Mouse (Mus musculus) small intestine, adult 2 months (tissue): ENCODE results near the gene Tatdn2. TPM values are rescaled to one million over a fixed set of nuclear protein-coding genes. Genes with fewer than 3 reads are reported as not detected.

ENCODE experiments used
- H3K27ac ChIP-seq: fragments of 200-500 bp; 2 replicates; pipeline ENCODE4 v1.5.1; 2012; ENCODE audit warnings: low read depth, low read length, control low read depth, inconsistent platforms; ENCODE audit not compliant: insufficient read depth
- H3K27me3 ChIP-seq: fragments of 200-500 bp; 2 replicates; pipeline ENCODE4 v1.6.1; 2012; ENCODE audit warnings: mild to moderate bottlenecking, moderate library complexity, low read length, inconsistent platforms; ENCODE audit not compliant: control insufficient read depth, insufficient read depth
- H3K36me3 ChIP-seq: fragments of 200-500 bp; 2 replicates; pipeline ENCODE4 v1.6.1; 2012; ENCODE audit warnings: mild to moderate bottlenecking, low read length, control low read depth, inconsistent platforms; ENCODE audit not compliant: control insufficient read depth, insufficient read depth
- H3K4me1 ChIP-seq: fragments of 200-500 bp; 2 replicates; pipeline ENCODE4 v1.6.1; 2012; ENCODE audit warnings: low read length, inconsistent platforms, mixed read lengths; ENCODE audit not compliant: control insufficient read depth, insufficient read depth, insufficient read length
- H3K4me3 ChIP-seq: fragments of 200-500 bp; 2 replicates; pipeline ENCODE4 v1.5.1; 2012; ENCODE audit warnings: low read depth, mild to moderate bottlenecking, control low read depth, inconsistent platforms, low read length, moderate library complexity
- CTCF ChIP-seq: fragments of 200-500 bp; IDR thresholded peaks from 2 replicates; pipeline ENCODE4 v1.5.1; 2012; ENCODE audit warnings: low read depth, mild to moderate bottlenecking, control low read depth, inconsistent platforms, low read length, moderate library complexity, mixed read lengths; ENCODE audit not compliant: insufficient replicate concordance, insufficient read length; ENCODE audit errors: extremely low read depth
- POLR2A ChIP-seq: fragments of 200-500 bp; IDR thresholded peaks from 2 replicates; pipeline ENCODE4 v1.6.1; 2012; ENCODE audit warnings: low read depth, mild to moderate bottlenecking, control low read depth, inconsistent platforms, low read length, moderate library complexity
- WGBS: fragments of 180-500 bp; shearing (Covaris S2); methylation state at CpG from one replicate; pipeline ENCODE4 v1.1.7; 2018; 5-methylcytosine and 5-hydroxymethylcytosine counted together
- polyA plus RNA-seq: library from polyadenylated mRNA; depleted of rRNA; stranded (reverse); fragments of >200 nt; gene quantifications from 2 replicates; pipeline ENCODE4 v1.2.3, GENCODE M21; 2012

Gene Tatdn2
- polyA plus RNA-seq, 1 experiment: 16.6 TPM

DNA sequence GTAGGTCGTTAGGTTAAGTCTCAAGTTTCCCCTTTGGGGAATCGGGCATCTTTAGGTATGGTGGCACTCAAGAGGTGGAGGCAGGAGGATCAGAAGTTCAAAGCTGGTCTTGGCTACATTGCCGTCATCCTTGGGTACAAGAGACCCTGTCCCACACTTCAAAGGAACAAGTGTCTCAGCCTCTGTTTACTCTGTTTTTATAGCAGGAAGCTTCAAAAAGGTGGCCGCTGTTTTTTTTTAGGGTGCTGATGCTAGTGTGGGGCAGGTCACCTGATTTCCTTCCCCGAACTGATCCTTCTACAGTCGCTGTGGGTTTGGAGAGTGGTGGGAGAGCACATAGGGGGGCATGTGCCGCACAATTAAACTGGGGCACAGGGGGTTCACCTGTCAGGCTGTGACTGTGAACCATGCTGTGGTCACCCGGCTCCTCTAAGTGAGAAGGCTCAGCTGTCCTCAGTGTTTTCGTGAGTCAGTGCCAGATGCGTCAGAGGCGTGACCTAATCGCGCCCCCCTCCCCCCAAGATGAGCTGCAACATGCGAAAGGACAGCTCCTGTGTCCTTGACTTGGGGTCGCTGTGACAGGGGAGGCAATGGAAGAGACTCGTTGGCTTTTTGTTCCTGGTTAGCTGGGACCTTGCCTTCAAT lies 42.0 kb upstream of the Tatdn2 start:
- H3K4me3 ChIP-seq: 0 out of 2 replicates have a peak overlapping the region, but pooled peaks have one; percentile 0
- no peaks in the 10 kb centered on the region for H3K27me3 ChIP-seq
- peaks cover 18% of the 10 kb centered on the region for H3K36me3 ChIP-seq
- TF ChIP-seq POLR2A (no peak), CTCF (no peak)
- 37% methylated on average over 16 of the region's 16 CpGs for WGBS
- peak overlapping the region; percentile 79 for H3K27ac ChIP-seq
- peaks cover 67% of the 10 kb centered on the region for H3K4me1 ChIP-seq

DNA sequence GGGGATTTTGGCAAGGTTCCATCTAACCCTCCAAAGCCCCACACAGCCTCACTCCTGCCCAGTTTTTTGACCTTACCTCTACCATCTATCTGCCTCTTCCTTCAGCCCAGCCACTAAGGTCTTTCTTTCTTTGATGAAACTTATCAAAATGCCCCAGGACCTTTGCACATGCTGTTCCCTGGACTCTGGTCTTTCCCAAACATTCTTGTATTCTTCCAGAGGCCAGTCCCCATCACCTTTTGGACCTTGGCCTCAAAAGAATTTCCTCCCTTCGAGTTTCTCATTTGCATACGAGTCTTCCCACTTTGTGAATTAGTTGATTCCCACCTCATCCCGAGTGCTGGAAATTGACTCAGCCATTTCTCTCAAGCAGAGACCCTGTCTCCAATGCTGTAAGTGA lies 41.4 kb upstream of the Tatdn2 start:
- TF ChIP-seq POLR2A (no peak), CTCF (no peak)
- H3K27ac ChIP-seq: peak overlapping the region; percentile 79
- H3K4me3 ChIP-seq: 0 out of 2 replicates have a peak overlapping the region, but pooled peaks have one; percentile 0
- H3K36me3 ChIP-seq: peaks cover 14% of the 10 kb centered on the region
- H3K27me3 ChIP-seq: no peaks in the 10 kb centered on the region
- H3K4me1 ChIP-seq: peaks cover 68% of the 10 kb centered on the region
- 64% methylated on average over 3 of the region's 3 CpGs for WGBS

DNA sequence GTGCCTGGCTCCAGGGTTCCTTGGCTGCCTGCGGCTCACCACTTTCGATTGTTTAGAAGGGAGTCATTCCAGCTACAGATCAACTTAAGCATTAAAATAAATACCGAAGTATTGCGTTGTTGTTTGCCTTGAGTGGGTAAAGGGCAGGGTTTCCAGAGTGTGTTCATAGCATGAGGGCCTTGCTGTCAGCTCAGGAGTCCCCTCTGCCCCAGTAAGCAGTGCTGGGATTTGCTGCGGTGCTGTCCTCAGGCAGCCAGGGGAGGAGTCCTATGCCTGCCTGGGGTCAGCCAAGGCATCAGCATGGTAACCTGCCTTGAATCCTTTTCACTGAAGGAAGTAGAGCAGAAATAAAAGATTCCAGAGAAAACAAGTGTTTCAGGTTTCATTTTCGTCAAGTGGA lies 40.0 kb upstream of the Tatdn2 start:
- TF ChIP-seq CTCF (no peak), POLR2A (no peak)
- Histone ChIP-seq H3K36me3 (peaks cover 12% of the 10 kb centered on the region), H3K27ac (peak overlapping the region; percentile 65), H3K27me3 (no peaks in the 10 kb centered on the region), H3K4me3 (no peak overlapping the region), H3K4me1 (peaks cover 75% of the 10 kb centered on the region)
- WGBS: 22% methylated on average over 6 of the region's 6 CpGs

DNA sequence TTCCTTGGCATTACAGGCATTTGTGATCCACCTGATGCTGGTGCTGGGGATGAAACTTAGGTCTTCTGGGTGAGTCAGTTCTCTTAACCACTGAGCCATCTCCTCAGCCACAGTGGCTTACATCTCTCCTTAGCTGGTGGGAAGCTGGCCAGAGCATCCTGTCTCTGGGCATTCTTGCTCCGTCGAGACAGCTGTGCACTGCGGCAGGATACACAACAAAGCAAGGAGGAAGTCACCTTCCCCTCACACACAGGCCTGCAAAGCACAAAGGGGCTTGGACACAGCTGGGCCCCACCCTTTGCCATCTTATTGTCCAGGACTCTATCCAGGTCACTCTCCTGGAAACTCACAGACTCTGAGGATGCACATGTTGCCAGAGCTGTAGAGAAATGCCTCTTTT lies 38.6 kb upstream of the Tatdn2 start:
- Histone ChIP-seq H3K4me3 (no peak overlapping the region), H3K27me3 (no peaks in the 10 kb centered on the region), H3K36me3 (peaks cover 14% of the 10 kb centered on the region), H3K27ac (peak overlapping the region; percentile 65), H3K4me1 (peaks cover 75% of the 10 kb centered on the region)
- WGBS: 49% methylated on average over 3 of the region's 3 CpGs
- TF ChIP-seq CTCF (no peak), POLR2A (no peak)

DNA sequence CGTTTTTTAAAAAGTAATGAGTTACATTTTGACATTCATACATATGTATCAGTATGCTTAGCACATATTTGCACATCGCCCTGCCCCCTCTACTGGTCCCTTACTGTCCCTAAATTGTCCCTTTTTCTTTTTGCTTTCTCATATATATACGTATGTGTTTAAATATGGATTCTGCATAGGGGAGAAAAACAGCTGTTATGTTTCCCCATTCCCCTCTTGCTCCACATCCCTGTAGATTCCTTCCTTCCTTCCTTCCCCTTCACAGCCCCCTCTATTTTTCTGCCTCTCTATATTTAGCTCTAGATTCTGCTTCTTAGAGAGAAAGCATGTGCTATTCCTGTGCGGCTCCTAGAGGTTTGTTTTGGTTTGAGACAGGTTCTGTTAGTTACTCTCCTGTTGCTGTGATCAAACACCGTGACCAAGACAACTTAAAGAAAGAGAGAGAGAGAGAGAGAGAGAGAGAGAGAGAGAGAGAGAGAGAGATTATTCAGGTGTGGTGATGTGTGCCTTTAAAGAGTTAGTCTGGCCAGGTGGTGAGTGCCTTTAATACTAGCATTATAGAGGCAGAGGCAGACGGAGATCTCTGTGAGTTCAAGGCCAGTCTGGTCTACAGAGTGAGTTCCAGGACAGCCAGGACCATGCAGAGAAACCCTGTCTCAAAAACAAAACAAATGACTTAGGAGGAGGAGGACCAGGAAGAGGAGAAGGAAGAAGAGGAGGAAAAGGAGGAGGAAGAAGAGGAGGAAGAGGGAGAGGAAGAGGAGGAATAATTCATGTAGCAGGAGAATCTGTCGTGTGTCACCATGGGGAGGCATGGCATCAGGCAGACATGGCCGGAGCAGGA lies 37.0 kb upstream of the Tatdn2 start:
- 76% methylated on average over 8 of the region's 8 CpGs for WGBS
- Histone ChIP-seq H3K4me3 (no peak overlapping the region), H3K4me1 (peaks cover 71% of the 10 kb centered on the region), H3K36me3 (peaks cover 8% of the 10 kb centered on the region; the same call in 1 of the 2 replicates), H3K27ac (peak overlapping the region; percentile 75), H3K27me3 (no peaks in the 10 kb centered on the region)
- no peak for TF ChIP-seq CTCF
- TF ChIP-seq POLR2A: no peak

DNA sequence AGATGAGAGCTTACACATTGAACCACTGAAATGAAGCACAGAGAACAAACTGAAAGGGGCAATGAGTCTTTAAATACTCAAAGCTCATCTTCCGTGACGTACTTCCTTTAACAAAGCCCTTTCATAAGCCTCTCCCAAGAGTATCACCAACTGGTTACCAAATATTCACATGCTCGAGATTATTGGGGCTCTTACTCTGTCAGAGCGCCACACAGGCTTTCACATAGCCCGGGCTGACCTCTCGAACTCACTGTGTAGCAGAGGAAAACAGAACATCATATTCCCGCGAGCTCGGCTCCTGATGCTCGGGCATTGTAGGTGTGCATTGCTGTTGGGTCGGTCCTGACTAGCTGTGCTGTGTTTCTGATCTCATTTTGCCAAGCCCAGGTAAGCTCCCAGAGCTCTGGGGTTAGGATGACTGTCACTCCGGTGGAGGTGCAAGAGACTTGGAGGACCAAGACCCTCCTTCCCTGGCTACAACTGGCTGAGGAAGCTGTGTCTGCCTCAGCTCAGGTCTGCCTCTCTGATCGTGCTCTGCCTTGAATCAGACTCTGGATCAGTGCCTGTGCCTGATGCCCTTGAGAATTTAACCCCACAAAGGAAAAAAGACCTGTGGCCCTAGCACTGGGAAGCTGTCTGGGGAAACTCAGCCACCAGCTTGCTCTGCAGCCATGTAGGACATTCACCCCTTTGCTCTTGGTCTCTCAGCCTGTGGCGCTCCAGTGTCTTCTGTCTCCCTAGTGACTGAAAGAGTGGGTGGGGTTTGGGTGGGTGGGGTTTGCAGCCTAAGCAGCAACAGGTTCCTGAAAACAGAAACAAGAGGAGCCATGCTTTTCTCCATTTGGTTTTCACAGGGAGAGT lies 36.1 kb upstream of the Tatdn2 start:
- peaks cover 8% of the 10 kb centered on the region; the same call in 1 of the 2 replicates for H3K36me3 ChIP-seq
- H3K27ac ChIP-seq: peak overlapping the region; percentile 75
- peaks cover 65% of the 10 kb centered on the region for H3K4me1 ChIP-seq
- TF ChIP-seq CTCF (no peak), POLR2A (0 out of 2 replicates have a peak, but pooled peaks have one; percentile 16)
- H3K4me3 ChIP-seq: 0 out of 2 replicates have a peak overlapping the region, but pooled peaks have one; percentile 1
- 36% methylated on average over 14 of the region's 14 CpGs for WGBS
- H3K27me3 ChIP-seq: no peaks in the 10 kb centered on the region
